Mouse (Mus musculus): ENCODE results near the gene Klhl33.

DNA sequence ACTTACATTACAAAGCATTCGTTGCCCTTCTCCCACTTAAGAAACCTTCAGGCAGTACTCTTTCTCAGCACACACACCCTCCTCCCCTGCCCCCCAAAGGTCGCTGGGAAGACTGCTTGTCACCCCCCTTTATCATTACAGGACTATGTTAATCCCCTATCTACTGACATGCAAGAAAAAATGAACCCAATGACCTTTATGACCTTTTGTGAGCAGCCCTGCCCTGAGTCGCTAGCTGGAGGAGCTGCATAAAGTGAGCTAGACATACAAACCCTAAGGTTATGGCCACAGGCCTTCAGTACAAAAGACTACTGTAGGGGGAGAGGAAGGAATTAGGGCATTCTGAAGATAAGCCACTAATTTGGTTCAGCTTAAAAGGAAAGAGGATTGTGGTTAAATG is 14.0 kb upstream of the Klhl33 start:
- TF ChIP-seq GATA1 (IDR thresholded peaks at IDR 0.05; ENCODE audit: borderline replicate concordance, low read length) (no peak), CTCF (IDR thresholded peaks at IDR 0.05; ENCODE audit: low read depth, low read length) (no peak)

Data from G1E (cell line).